Mouse (Mus musculus) neural tube, embryonic 12.5 days (tissue): ENCODE measurements around the gene Hmgcs1. TPM values are rescaled to one million over a fixed set of nuclear protein-coding genes. Genes with fewer than 3 reads are reported as not detected.
"Not testable (repeated sequence)": the region's sequence is repeated elsewhere in the genome, so short reads cannot be mapped to it uniquely, and the experiment has no call there.

Experiments
- ATAC-seq: fragments of 200-750 bp; cut with Nextera tagmentation; 2 replicates; pipeline ENCODE4 v1.8.0; 2017; ENCODE audit warnings: low read depth, mild to moderate bottlenecking, moderate TSS enrichment, moderate library complexity; ENCODE audit not compliant: low FRiP score
- H3K27ac ChIP-seq: fragments of 300-500 bp; sonication (generic); 2 replicates; pipeline ENCODE4 v1.5.1; 2016
- H3K27me3 ChIP-seq: fragments of 300-500 bp; sonication (generic); replicated peaks from 2 replicates; pipeline ENCODE4 v1.6.1; 2016; ENCODE audit warnings: mild to moderate bottlenecking
- H3K36me3 ChIP-seq: fragments of 300-500 bp; sonication (generic); 2 replicates; pipeline ENCODE4 v1.6.1; 2016; ENCODE audit warnings: mild to moderate bottlenecking
- H3K4me1 ChIP-seq: fragments of 300-500 bp; sonication (generic); 2 replicates; pipeline ENCODE4 v1.6.1; 2016
- H3K4me2 ChIP-seq: fragments of 300-500 bp; sonication (generic); replicated peaks from 2 replicates; pipeline ENCODE4 v1.6.1; 2016; ENCODE audit warnings: mild to moderate bottlenecking
- H3K4me3 ChIP-seq: fragments of 300-500 bp; sonication (generic); 2 replicates; pipeline ENCODE4 v1.5.1; 2016
- H3K9ac ChIP-seq: fragments of 300-500 bp; sonication (generic); 2 replicates; pipeline ENCODE4 v1.6.1; 2016; ENCODE audit warnings: mild to moderate bottlenecking
- H3K9me3 ChIP-seq: fragments of 300-500 bp; sonication (generic); 2 replicates; pipeline ENCODE4 v1.6.1; 2016; ENCODE audit warnings: mild to moderate bottlenecking
- WGBS: fragments of 180-500 bp; shearing (Covaris S2); methylation state at CpG from one replicate; pipeline ENCODE4 v1.1.7; 2016; 5-methylcytosine and 5-hydroxymethylcytosine counted together
- polyA plus RNA-seq: library from polyadenylated mRNA; unstranded; fragments of >200 nt; fragmentation: Nextera tagmentation; extraction: Ambion mirVana; gene quantifications from 2 replicates; pipeline ENCODE4 v1.2.1, GENCODE M21; 2016

Gene Hmgcs1
- 426 and 430 TPM in 2 replicates for polyA plus RNA-seq

- peak; percentile 99 for ATAC-seq
- H3K9me3 ChIP-seq, result no peaks in the 10 kb centered on the region
- H3K4me2 ChIP-seq, result peak within 1 kb of the TSS; percentile 79
- H3K9ac ChIP-seq, result peak within 1 kb of the TSS; percentile 96
- peak within 1 kb of the TSS; percentile 95 for H3K4me3 ChIP-seq
- under 1% methylated on average over 59 of the region's 59 CpGs for WGBS
- no peaks in the 10 kb centered on the region for H3K36me3 ChIP-seq
- peak within 1 kb of the TSS; percentile 98 for H3K27ac ChIP-seq
- no peaks in the 10 kb centered on the region for H3K27me3 ChIP-seq
- peaks cover 21% of the 10 kb centered on the region for H3K4me1 ChIP-seq
Observed at GRCm38 (mm10) chr13:119690039-119690728, at the start of gene Hmgcs1. Gene Hmgcs1, plus strand, starts transcription at chr13:119690379.

GRCm38 (mm10) chr13:119640504-119640903 lies 49.7 kb upstream of the Hmgcs1 start:
- Histone ChIP-seq H3K4me2 (no peak overlapping the region), H3K36me3 (no peaks in the 10 kb centered on the region), H3K27me3 (no peaks in the 10 kb centered on the region), H3K9ac (no peak overlapping the region), H3K4me1 (no peaks in the 10 kb centered on the region), H3K27ac (no peak overlapping the region), H3K4me3 (no peak overlapping the region), H3K9me3 (no peaks in the 10 kb centered on the region)
- WGBS, result 39% methylated on average over 4 of the region's 4 CpGs
- no peak for ATAC-seq

- H3K27me3 ChIP-seq, result no peaks in the 10 kb centered on the region
- no peaks in the 10 kb centered on the region for H3K36me3 ChIP-seq
- ATAC-seq, result no peak
- no peaks in the 10 kb centered on the region for H3K4me1 ChIP-seq
- H3K4me3 ChIP-seq, result no peak overlapping the region
- no peak overlapping the region for H3K27ac ChIP-seq
- no peak overlapping the region for H3K4me2 ChIP-seq
- H3K9me3 ChIP-seq, result no peaks in the 10 kb centered on the region
- WGBS, result 79% methylated on average over 7 of the region's 7 CpGs
- no peak overlapping the region for H3K9ac ChIP-seq
Observed at GRCm38 (mm10) chr13:119641145-119641544, 49.0 kb upstream of the Hmgcs1 start.

GRCm38 (mm10) chr13:119644769-119645168 lies 45.4 kb upstream of the Hmgcs1 start:
- Histone ChIP-seq H3K9ac (no peak overlapping the region), H3K27me3 (no peaks in the 10 kb centered on the region), H3K4me3 (no peak overlapping the region), H3K9me3 (no peaks in the 10 kb centered on the region), H3K4me1 (no peaks in the 10 kb centered on the region), H3K27ac (no peak overlapping the region), H3K36me3 (no peaks in the 10 kb centered on the region), H3K4me2 (no peak overlapping the region)
- WGBS, result 67% methylated on average over 5 of the region's 5 CpGs
- no peak for ATAC-seq

- ATAC-seq, result no peak
- H3K9ac ChIP-seq, result no peak overlapping the region
- no peak overlapping the region for H3K4me3 ChIP-seq
- no peak overlapping the region for H3K27ac ChIP-seq
- H3K27me3 ChIP-seq, result no peaks in the 10 kb centered on the region
- no peaks in the 10 kb centered on the region for H3K9me3 ChIP-seq
- no peaks in the 10 kb centered on the region for H3K4me1 ChIP-seq
- 98% methylated on average over 1 of the region's 1 CpGs for WGBS
- H3K36me3 ChIP-seq, result no peaks in the 10 kb centered on the region
- H3K4me2 ChIP-seq, result no peak overlapping the region
Observed at GRCm38 (mm10) chr13:119646511-119646910, 43.7 kb upstream of the Hmgcs1 start.

- 63% methylated on average over 15 of the region's 15 CpGs for WGBS
- no peak overlapping the region for H3K27ac ChIP-seq
- ATAC-seq, result no peak
Observed at GRCm38 (mm10) chr13:119648891-119649698, 41.1 kb upstream of the Hmgcs1 start.

GRCm38 (mm10) chr13:119649699-119650046 lies 40.5 kb upstream of the Hmgcs1 start:
- H3K36me3 ChIP-seq, result no peaks in the 10 kb centered on the region
- no peaks in the 10 kb centered on the region for H3K4me1 ChIP-seq
- no peak overlapping the region for H3K27ac ChIP-seq
- ATAC-seq, result no peak
- no peak overlapping the region for H3K4me3 ChIP-seq
- no peaks in the 10 kb centered on the region for H3K9me3 ChIP-seq
- no peaks in the 10 kb centered on the region for H3K27me3 ChIP-seq
- no peak overlapping the region for H3K4me2 ChIP-seq
- 89% methylated on average over 1 of the region's 1 CpGs for WGBS
- no peak overlapping the region for H3K9ac ChIP-seq

More at GRCm38 (mm10) chr13:119648891-119649698, 41.1 kb upstream of the Hmgcs1 start:
- Histone ChIP-seq H3K36me3 (no peaks in the 10 kb centered on the region), H3K9ac (no peak overlapping the region), H3K27me3 (no peaks in the 10 kb centered on the region), H3K9me3 (no peaks in the 10 kb centered on the region), H3K4me1 (no peaks in the 10 kb centered on the region), H3K4me3 (no peak overlapping the region), H3K4me2 (no peak overlapping the region)

GRCm38 (mm10) chr13:119654734-119655133 lies 35.4 kb upstream of the Hmgcs1 start:
- Histone ChIP-seq H3K9ac (no peak overlapping the region), H3K27ac (no peak overlapping the region), H3K4me3 (no peak overlapping the region), H3K9me3 (0 out of 2 replicates have a peak, but pooled peaks cover 4% of the 10 kb centered on the region), H3K4me2 (no peak overlapping the region), H3K27me3 (no peaks in the 10 kb centered on the region), H3K4me1 (no peaks in the 10 kb centered on the region), H3K36me3 (no peaks in the 10 kb centered on the region)
- 89% methylated on average over 2 of the region's 2 CpGs for WGBS
- no peak for ATAC-seq

GRCm38 (mm10) chr13:119656246-119656645 lies 33.9 kb upstream of the Hmgcs1 start:
- H3K9me3 ChIP-seq, result 0 out of 2 replicates have a peak, but pooled peaks cover 4% of the 10 kb centered on the region
- ATAC-seq, result no peak
- no peak overlapping the region for H3K4me2 ChIP-seq

GRCm38 (mm10) chr13:119656846-119657416 lies 33.2 kb upstream of the Hmgcs1 start:
- Histone ChIP-seq H3K27me3 (no peaks in the 10 kb centered on the region), H3K4me1 (no peaks in the 10 kb centered on the region), H3K9ac (no peak overlapping the region), H3K4me3 (no peak overlapping the region), H3K4me2 (no peak overlapping the region), H3K36me3 (no peaks in the 10 kb centered on the region), H3K9me3 (0 out of 2 replicates have a peak, but pooled peaks cover 4% of the 10 kb centered on the region), H3K27ac (no peak overlapping the region)
- WGBS, result 90% methylated on average over 6 of the region's 6 CpGs
- ATAC-seq, result no peak

More at GRCm38 (mm10) chr13:119656246-119656645, 33.9 kb upstream of the Hmgcs1 start:
- H3K36me3 ChIP-seq, result no peaks in the 10 kb centered on the region
- no peak overlapping the region for H3K4me3 ChIP-seq
- WGBS, result 81% methylated on average over 2 of the region's 2 CpGs
- no peaks in the 10 kb centered on the region for H3K27me3 ChIP-seq
- no peak overlapping the region for H3K27ac ChIP-seq
- no peak overlapping the region for H3K9ac ChIP-seq
- H3K4me1 ChIP-seq, result no peaks in the 10 kb centered on the region

GRCm38 (mm10) chr13:119661420-119661819 lies 28.8 kb upstream of the Hmgcs1 start:
- WGBS, result 73% methylated on average over 8 of the region's 9 CpGs
- H3K4me3 ChIP-seq, H3K9ac ChIP-seq, H3K27ac ChIP-seq, ATAC-seq, H3K4me1 ChIP-seq, H3K27me3 ChIP-seq, H3K9me3 ChIP-seq, H3K36me3 ChIP-seq, H3K4me2 ChIP-seq: not testable (repeated sequence)

GRCm38 (mm10) chr13:119678794-119679193 lies 11.4 kb upstream of the Hmgcs1 start:
- Histone ChIP-seq H3K36me3 (no peaks in the 10 kb centered on the region), H3K27me3 (no peaks in the 10 kb centered on the region), H3K27ac (no peak overlapping the region), H3K4me3 (no peak overlapping the region), H3K4me2 (no peak overlapping the region), H3K9me3 (no peaks in the 10 kb centered on the region), H3K4me1 (no peaks in the 10 kb centered on the region), H3K9ac (no peak overlapping the region)
- 82% methylated on average over 8 of the region's 8 CpGs for WGBS
- ATAC-seq, result no peak
